Mouse (Mus musculus): Measurements from ENCODE around the gene Kcnj12. TPM values are rescaled to one million over a fixed set of nuclear protein-coding genes. Genes with fewer than 3 reads are reported as not detected.
A peak's percentile ranks its signal among the peaks of the same experiment; 100 is the strongest.

The Kcnj12 gene
- 1.1 and 1.5 TPM in 2 replicates for polyA plus RNA-seq (2011; ENCODE audit: insufficient read depth, insufficient read length, low read depth, missing spikeins)

DNA sequence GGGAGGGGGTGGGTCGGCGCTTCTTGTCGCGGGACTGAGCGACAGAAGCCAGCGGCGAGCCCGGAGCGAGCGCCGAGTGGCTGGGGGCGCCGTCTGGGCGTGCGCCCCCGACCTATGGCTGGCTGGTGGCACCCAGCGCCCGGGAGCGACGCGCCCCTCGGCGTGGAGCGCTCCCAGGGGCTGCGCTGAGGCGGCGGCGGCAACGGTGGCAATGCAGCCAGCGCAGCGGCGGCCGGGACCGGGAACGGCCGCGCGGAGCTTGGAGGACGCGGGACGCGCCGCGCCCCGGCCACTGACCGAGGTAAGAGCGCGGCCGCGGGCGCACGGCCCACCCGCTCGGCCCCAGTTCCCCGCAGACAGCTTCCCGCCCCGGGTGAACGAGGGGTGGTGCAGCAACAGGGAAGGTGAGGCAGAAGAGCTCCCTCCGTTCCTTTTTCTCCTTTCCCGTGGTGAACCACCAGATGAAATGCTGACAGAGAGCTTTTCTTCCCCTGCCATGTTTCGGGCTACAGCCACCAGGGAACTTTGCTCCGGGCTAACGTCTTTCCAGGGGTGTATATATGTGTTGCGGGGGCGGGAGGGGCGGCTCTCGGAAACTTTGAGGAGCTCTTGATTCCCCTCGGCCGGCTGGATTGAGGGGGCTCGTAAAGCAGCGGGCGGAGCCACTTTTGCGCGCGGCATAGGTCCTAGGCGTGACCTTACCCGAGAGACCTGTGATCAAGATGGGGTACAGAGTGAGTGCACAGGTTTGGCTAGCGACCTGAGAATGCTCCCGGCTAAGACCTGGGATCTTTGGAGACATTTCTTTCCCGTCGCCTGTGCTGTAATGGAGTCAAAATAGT lies at the start of gene Kcnj12:
TSS of gene Kcnj12 (plus strand) at position 15 of the 842 bp plus-strand sequence.
- Histone ChIP-seq H3K36me3 (ENCODE audit: control insufficient read depth, insufficient read depth, low read length, poor library complexity, severe bottlenecking) (no peaks in the 10 kb centered on the region), H3K9me3 (replicated peaks; ENCODE audit: control insufficient read depth, insufficient read depth, low read length, poor library complexity, severe bottlenecking) (no peaks in the 10 kb centered on the region), H3K9ac (ENCODE audit: low read depth, poor library complexity, severe bottlenecking) (peak within 1 kb of the TSS; percentile 79), H3K27ac (ENCODE audit: insufficient read depth, low read length) (no peak within 1 kb of the TSS), H3K27me3 (ENCODE audit: control insufficient read depth, insufficient read depth, low read length, poor library complexity, severe bottlenecking) (peaks cover 9% of the 10 kb centered on the region), H3K4me3 (ENCODE audit: low read depth, low read length) (peak within 1 kb of the TSS; percentile 85), H3K4me1 (ENCODE audit: control insufficient read depth, insufficient read depth, low read length) (no peaks in the 10 kb centered on the region)
- TF ChIP-seq POLR2A (IDR thresholded peaks at IDR 0.05; ENCODE audit: insufficient read depth, low read length) (no peak), CTCF (IDR thresholded peaks at IDR 0.05; ENCODE audit: low read depth, low read length) (no peak), EP300 (IDR thresholded peaks at IDR 0.05; ENCODE audit: insufficient read depth, low read depth, low read length) (no peak)

DNA sequence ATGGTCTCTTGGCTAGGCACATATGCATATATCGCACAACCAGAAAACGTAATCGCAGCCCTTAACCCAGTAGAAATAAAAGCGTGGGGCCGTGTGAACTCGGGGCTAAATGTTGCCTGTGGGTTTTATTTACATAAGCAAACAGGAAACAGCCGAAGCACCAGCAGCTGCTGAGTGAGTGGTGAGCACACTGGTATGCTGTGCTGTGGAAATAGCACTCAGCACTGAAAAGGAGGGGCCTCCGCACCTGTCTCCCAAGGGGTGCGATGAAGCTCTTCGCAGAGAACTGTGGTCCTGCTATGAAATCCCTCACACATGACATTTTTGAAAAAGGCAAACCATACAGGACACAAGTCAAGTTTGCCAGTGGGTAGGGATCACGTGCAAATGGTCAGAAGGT lies 47.3 kb upstream of the Kcnj12 start:
- Histone ChIP-seq H3K27ac (ENCODE audit: insufficient read depth, low read length) (no peak overlapping the region), H3K27me3 (ENCODE audit: control insufficient read depth, insufficient read depth, low read length, poor library complexity, severe bottlenecking) (no peaks in the 10 kb centered on the region), H3K4me3 (ENCODE audit: low read depth, low read length) (no peak overlapping the region), H3K9me3 (replicated peaks; ENCODE audit: control insufficient read depth, insufficient read depth, low read length, poor library complexity, severe bottlenecking) (no peaks in the 10 kb centered on the region), H3K4me1 (ENCODE audit: control insufficient read depth, insufficient read depth, low read length) (peaks cover 7% of the 10 kb centered on the region), H3K9ac (ENCODE audit: low read depth, poor library complexity, severe bottlenecking) (no peak overlapping the region), H3K36me3 (ENCODE audit: control insufficient read depth, insufficient read depth, low read length, poor library complexity, severe bottlenecking) (no peaks in the 10 kb centered on the region)
- TF ChIP-seq POLR2A (IDR thresholded peaks at IDR 0.05; ENCODE audit: insufficient read depth, low read length) = no peak
- no peak for TF ChIP-seq CTCF (IDR thresholded peaks at IDR 0.05; ENCODE audit: low read depth, low read length)
- TF ChIP-seq EP300 (IDR thresholded peaks at IDR 0.05; ENCODE audit: insufficient read depth, low read depth, low read length) = no peak

DNA sequence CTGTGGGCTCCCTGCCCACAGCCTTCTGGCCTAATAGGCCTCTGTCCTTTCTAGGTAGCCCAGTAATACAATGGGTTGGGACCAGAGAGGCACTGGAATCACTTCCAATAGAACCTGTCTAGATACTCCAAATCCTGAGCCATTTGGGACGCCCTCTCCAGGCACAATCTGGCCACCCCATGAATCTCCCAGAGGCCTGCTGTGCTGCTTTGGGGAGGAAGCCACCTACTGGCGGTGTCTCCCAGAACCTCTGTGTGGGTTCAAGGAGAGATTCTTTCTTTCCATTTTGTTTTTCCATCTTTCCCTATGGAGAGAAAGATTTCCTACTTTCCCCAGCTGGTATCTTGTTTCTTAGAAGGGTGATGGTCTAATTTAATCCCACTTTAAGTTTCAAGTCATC lies 46.1 kb upstream of the Kcnj12 start:
- Histone ChIP-seq H3K27ac (ENCODE audit: insufficient read depth, low read length) (no peak overlapping the region), H3K36me3 (ENCODE audit: control insufficient read depth, insufficient read depth, low read length, poor library complexity, severe bottlenecking) (no peaks in the 10 kb centered on the region), H3K9ac (ENCODE audit: low read depth, poor library complexity, severe bottlenecking) (no peak overlapping the region), H3K27me3 (ENCODE audit: control insufficient read depth, insufficient read depth, low read length, poor library complexity, severe bottlenecking) (no peaks in the 10 kb centered on the region), H3K4me1 (ENCODE audit: control insufficient read depth, insufficient read depth, low read length) (peaks cover 7% of the 10 kb centered on the region), H3K4me3 (ENCODE audit: low read depth, low read length) (no peak overlapping the region), H3K9me3 (replicated peaks; ENCODE audit: control insufficient read depth, insufficient read depth, low read length, poor library complexity, severe bottlenecking) (no peaks in the 10 kb centered on the region)
- no peak for TF ChIP-seq POLR2A (IDR thresholded peaks at IDR 0.05; ENCODE audit: insufficient read depth, low read length)
- TF ChIP-seq EP300 (IDR thresholded peaks at IDR 0.05; ENCODE audit: insufficient read depth, low read depth, low read length) = no peak
- TF ChIP-seq CTCF (IDR thresholded peaks at IDR 0.05; ENCODE audit: low read depth, low read length) = peak; percentile 32

DNA sequence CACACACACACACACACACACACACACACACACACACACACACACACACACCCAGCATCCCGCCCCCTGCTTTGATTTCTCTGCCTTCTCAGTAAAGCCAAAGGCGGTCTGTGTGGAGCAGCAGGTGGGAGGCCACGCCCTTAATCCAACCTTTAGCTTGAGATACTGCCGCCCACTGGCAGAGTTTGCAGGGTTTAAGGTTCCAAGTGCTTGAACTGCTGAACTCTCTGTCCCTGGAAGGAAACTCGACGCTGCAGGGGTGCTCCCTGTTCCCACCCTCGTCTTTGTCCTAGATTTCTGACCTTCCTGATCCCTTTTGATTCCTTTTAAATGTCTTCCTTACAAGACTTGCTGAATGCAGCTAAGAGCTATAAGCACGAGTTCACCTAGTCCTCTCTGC lies 45.6 kb upstream of the Kcnj12 start:
- no peak overlapping the region for H3K9ac ChIP-seq (ENCODE audit: low read depth, poor library complexity, severe bottlenecking)
- peaks cover 7% of the 10 kb centered on the region for H3K4me1 ChIP-seq (ENCODE audit: control insufficient read depth, insufficient read depth, low read length)
- H3K36me3 ChIP-seq (ENCODE audit: control insufficient read depth, insufficient read depth, low read length, poor library complexity, severe bottlenecking) = no peaks in the 10 kb centered on the region
- TF ChIP-seq CTCF (IDR thresholded peaks at IDR 0.05; ENCODE audit: low read depth, low read length) (peak; percentile 59), POLR2A (IDR thresholded peaks at IDR 0.05; ENCODE audit: insufficient read depth, low read length) (no peak), EP300 (IDR thresholded peaks at IDR 0.05; ENCODE audit: insufficient read depth, low read depth, low read length) (0 out of 2 replicates have a peak, but pooled peaks have one; percentile 56)
- no peaks in the 10 kb centered on the region for H3K9me3 ChIP-seq (replicated peaks; ENCODE audit: control insufficient read depth, insufficient read depth, low read length, poor library complexity, severe bottlenecking)
- no peak overlapping the region for H3K4me3 ChIP-seq (ENCODE audit: low read depth, low read length)
- H3K27me3 ChIP-seq (ENCODE audit: control insufficient read depth, insufficient read depth, low read length, poor library complexity, severe bottlenecking) = no peaks in the 10 kb centered on the region
- peak overlapping the region; percentile 52 for H3K27ac ChIP-seq (ENCODE audit: insufficient read depth, low read length)

DNA sequence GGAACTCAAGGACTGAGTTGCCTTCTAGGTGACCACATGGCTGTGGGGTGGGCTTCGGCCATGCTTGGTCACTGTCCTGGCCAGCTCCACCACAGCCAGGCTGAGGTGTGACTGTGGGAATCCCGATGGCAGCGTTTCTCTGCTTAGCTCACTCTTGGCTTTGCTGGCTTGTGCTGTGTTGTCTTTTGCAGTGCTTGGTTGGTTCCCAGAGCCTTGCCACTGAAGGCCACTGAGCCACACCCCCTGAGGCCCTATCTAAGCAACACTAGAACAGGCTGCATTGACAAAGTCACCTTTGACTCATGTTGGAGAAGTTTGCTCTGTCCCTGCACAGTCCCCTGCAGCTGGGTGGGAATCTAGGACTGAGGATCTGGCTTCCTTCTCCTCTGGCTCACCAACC lies 45.2 kb upstream of the Kcnj12 start:
- Histone ChIP-seq H3K27ac (ENCODE audit: insufficient read depth, low read length) (peak overlapping the region; percentile 52), H3K36me3 (ENCODE audit: control insufficient read depth, insufficient read depth, low read length, poor library complexity, severe bottlenecking) (no peaks in the 10 kb centered on the region), H3K27me3 (ENCODE audit: control insufficient read depth, insufficient read depth, low read length, poor library complexity, severe bottlenecking) (no peaks in the 10 kb centered on the region)

DNA sequence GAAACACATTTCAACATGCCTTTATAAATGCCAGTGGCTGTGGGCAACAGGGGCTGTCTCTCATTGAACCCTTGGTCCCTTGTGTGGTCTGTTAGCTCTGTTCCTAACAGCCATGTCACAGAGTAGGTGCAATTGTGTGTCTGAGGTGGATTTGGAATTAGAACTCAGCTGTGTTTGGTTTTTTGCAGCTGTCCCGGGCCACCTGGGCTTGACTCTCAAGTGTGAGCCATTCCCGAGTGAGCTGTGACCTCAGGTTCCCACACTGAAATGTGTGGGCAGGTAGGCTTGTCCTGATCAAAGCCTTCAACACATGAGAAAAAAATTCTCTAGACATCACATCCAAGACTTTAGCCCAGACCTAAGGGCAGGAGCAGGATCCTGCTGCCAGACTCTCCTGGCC lies 43.7 kb upstream of the Kcnj12 start:
- Histone ChIP-seq H3K36me3 (ENCODE audit: control insufficient read depth, insufficient read depth, low read length, poor library complexity, severe bottlenecking) (no peaks in the 10 kb centered on the region), H3K9ac (ENCODE audit: low read depth, poor library complexity, severe bottlenecking) (no peak overlapping the region), H3K4me3 (ENCODE audit: low read depth, low read length) (no peak overlapping the region), H3K4me1 (ENCODE audit: control insufficient read depth, insufficient read depth, low read length) (peaks cover 7% of the 10 kb centered on the region), H3K9me3 (replicated peaks; ENCODE audit: control insufficient read depth, insufficient read depth, low read length, poor library complexity, severe bottlenecking) (no peaks in the 10 kb centered on the region), H3K27ac (ENCODE audit: insufficient read depth, low read length) (no peak overlapping the region), H3K27me3 (ENCODE audit: control insufficient read depth, insufficient read depth, low read length, poor library complexity, severe bottlenecking) (no peaks in the 10 kb centered on the region)
- TF ChIP-seq POLR2A (IDR thresholded peaks at IDR 0.05; ENCODE audit: insufficient read depth, low read length) (no peak), CTCF (IDR thresholded peaks at IDR 0.05; ENCODE audit: low read depth, low read length) (no peak), EP300 (IDR thresholded peaks at IDR 0.05; ENCODE audit: insufficient read depth, low read depth, low read length) (no peak)

More for the DNA sequence above, 45.2 kb upstream of the Kcnj12 start:
- Histone ChIP-seq H3K4me3 (ENCODE audit: low read depth, low read length) (no peak overlapping the region), H3K4me1 (ENCODE audit: control insufficient read depth, insufficient read depth, low read length) (peaks cover 7% of the 10 kb centered on the region), H3K9ac (ENCODE audit: low read depth, poor library complexity, severe bottlenecking) (no peak overlapping the region), H3K9me3 (replicated peaks; ENCODE audit: control insufficient read depth, insufficient read depth, low read length, poor library complexity, severe bottlenecking) (no peaks in the 10 kb centered on the region)
- TF ChIP-seq POLR2A (IDR thresholded peaks at IDR 0.05; ENCODE audit: insufficient read depth, low read length) (no peak), CTCF (IDR thresholded peaks at IDR 0.05; ENCODE audit: low read depth, low read length) (no peak), EP300 (IDR thresholded peaks at IDR 0.05; ENCODE audit: insufficient read depth, low read depth, low read length) (no peak)

Measured in ES-Bruce4 (cell line).